Mouse (Mus musculus) liver, embryonic 14.5 days (tissue): Measurements from ENCODE around the gene Osbpl6.

Experiments used
- CTCF ChIP-seq: IDR thresholded peaks from 2 replicates; pipeline ENCODE4 v1.5.1; 2016; ENCODE audit warnings: antibody characterized with exemption, low read depth, control low read depth
- EP300 ChIP-seq: IDR thresholded peaks from 2 replicates; pipeline ENCODE4 v1.6.1; 2016; ENCODE audit warnings: antibody characterized with exemption, low read depth

DNA sequence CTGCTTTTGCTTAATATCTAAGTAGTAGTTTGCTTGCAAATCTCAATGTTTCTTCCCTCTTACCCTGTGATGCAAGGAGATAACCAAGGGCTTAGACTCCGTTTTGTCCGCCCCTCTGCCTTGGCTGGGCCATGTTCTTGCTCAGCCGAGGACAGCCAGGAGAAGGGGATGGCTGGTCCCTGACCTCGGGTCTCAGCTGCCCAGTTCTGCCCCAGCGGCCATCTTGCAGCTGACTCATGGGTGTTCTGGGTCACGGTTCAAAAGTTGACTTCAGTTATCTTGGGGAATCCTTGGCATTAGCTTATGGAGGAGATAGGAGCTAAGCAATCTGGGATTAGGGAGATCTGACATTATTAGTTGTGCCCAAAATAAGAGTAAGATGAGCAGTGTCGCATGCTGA, 142.5 kb downstream of the Osbpl6 start:
- TF ChIP-seq CTCF, result no peak
- TF ChIP-seq EP300, result no peak
